Mouse (Mus musculus): ENCODE data around the gene Med27.
"Not testable (repeated sequence)": the region's sequence is repeated elsewhere in the genome, so short reads cannot be mapped to it uniquely, and the experiment has no call there.

Med27 gene

DNA sequence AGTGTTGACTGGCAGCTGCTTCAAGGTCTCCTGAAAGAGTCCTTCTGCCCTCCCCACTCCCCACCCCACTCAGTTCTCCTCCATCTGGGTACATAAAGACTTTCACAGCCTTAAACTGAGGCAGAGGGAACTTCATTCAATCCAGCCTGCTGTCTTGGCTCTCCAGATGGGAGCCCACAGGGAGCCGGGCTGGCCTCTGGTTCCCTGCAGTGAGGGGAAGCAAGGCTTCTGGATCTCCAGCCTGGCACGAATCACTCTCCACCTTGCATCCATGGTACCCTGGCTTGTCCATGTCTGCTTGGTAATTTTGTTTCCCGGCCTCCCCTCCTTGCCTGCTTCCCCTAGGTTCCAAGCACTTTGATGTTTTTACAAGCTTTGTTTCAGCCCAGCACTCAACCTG is 172.8 kb downstream of the Med27 start:
- DNase-seq (ENCODE audit: low read depth, low spot score): no peak

DNA sequence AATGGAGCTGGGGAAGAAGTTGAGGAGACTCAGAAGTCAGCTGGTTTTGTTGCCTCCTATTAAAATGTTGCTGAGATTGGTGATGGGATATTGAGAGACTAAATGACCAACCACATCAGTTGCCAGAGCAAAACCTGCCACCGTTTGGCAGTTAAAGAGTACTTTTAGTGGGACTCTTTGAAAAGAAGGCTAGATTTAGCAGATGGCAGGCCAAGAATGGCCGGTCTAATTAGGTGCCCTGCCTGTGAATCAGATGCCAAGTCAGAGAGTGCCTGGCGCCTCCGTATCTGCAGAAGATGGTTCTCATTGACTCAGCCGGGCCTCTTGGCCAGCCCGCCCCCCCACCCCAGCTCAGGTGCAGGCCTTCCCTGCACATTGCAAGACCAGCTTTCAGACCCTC is 173.6 kb downstream of the Med27 start:
- no peak for DNase-seq (ENCODE audit: low read depth, low spot score)

DNA sequence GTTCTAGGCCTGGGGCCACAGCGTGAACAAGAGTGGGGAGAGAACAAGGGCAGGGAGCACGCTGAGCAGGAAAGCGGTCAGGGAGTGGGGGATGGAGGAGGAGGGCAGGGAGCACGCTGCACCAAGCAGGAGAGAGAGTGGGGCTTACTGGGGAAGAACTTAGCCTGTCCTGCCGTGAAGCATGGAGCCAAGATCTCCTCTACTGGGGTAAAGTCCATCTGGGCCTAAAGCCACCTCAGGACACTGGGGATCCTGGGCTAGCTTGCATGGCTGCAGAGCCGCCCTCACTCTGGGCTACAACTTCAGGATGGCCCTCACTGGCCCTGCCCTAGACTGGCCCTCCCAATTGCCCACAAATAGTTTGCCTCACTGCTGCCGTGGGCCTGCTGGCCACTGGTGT is 174.9 kb downstream of the Med27 start:
- DNase-seq (ENCODE audit: low read depth, low spot score): no peak

DNA sequence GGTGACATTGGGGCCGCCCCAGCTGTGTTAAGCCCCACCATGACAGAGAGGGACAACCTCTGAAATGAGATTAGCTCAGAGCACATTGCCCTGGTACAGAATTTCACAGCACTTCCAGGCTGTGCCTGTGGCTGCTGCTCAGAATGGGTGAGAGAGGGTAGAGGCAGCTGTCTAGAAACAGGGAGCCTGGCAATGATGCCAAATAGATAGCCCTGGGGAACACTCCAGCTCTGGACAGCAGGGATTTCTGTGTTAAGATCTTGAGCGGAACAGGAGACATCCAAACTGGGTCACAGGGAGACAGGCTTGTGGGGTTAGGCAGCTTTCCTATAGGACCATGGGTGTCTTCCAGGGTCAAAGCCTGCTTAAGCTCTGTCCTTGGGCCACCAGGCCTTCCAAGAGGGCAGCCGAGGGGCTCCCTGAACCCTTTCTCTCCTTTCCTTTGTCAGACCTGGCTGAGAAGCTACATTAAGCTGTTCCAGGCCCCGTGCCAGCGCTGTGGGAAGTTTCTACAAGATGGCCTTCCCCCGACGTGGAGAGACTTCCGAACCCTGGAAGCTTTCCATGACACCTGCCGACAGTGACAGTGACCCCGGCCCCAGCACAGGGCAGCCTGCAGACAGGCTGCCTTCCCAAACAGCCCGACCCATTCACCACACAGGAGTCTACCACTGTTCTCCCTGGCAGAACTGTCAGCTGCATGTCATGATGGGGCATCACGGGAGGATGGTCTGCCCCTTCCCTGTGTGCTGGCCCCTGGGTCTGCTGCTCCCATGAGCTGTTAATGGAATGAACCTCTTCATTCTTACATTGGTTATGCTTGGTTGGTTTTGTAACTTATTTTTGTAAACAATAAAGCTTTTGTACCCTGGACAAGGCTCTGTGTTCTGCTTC is 177.5 kb downstream of the Med27 start:
- DNase-seq (ENCODE audit: low read depth, low spot score): no peak

DNA sequence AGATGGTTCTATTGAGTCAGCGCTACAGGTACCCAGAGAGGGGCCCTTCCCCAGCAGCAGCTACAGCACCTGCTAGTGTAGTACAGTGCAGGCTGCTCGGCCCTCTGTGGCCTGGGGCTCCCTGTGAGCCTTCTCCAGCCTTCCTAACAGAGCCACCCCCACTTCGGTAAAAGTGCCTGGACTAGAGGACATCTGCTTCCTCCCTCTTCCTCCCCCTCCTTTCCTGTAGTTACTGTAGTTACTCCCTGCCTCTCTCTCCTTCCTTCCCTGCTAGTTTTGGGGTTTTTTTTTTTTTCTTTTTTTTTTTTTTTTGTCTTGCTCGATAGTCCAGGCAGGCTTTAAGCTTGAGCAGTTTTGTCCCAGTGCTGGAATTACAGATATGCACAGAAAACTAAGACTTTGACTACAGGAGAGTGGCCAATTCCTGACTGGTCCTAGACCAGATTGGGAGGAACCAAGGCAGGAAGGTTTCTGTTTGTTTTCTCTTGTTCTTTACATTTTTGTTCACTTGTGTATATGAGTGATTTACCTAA is 178.7 kb downstream of the Med27 start:
- no peak for DNase-seq (ENCODE audit: low read depth, low spot score)

DNA sequence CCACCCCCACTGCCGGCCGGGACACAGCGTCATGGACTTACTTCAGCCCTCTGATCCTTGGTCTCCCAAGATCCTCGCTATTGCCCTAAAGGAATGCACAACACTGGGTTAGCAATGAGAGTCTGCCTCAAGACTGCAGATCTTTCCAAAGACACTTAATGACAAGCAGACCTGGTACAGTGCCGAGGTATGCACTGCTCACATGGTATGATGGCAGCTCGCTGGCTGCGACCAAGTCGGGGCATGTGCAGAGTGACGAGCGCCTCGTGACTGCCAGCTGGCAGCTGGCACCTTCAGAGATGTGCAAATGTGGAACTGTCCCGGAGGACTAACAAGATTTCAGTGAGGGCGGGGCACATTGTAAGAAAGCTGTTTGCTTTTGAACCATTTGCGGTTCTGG is 179.6 kb downstream of the Med27 start:
- DNase-seq (ENCODE audit: low read depth, low spot score): no peak

DNA sequence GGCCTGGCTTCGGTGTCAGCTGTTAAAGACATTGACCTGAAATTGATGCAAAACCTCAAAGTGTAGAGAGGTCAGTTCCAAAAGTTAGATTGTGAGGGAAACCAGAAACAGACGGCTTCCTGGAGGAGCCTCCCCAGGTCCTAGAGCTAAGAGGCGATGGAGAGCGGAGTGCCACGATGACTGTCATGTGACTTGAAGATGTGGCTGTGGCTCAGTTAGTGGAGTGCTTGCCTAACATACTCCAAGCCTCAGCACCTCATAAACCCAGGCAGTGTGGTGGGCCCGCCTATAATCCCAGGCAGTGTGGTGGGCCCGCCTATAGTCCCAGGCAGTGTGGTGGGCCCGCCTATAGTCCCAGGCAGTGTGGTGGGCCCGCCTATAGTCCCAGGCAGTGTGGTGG is 180.9 kb downstream of the Med27 start:
- DNase-seq (ENCODE audit: low read depth, low spot score): not testable (repeated sequence)

DNA sequence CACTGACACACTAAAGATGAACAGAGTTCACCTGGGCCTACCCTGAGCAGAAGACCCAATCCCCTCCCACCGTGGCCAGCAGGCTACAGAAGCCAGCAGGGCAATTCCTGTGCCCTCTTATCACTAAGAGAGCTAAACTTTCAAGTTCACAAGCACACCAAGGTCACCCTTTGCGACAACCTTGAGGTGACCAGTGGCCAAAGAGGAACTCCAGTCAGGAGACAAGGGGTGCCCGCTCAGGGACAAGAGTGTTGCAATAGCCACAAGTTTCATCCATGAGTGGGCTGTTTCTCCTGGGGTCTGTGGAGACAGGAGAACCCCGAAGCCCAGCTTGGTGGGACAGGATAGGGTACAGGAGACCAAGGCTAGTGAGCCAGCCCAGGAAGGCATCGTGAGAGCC is 182.2 kb downstream of the Med27 start:
- no peak for DNase-seq (ENCODE audit: low read depth, low spot score)

DNA sequence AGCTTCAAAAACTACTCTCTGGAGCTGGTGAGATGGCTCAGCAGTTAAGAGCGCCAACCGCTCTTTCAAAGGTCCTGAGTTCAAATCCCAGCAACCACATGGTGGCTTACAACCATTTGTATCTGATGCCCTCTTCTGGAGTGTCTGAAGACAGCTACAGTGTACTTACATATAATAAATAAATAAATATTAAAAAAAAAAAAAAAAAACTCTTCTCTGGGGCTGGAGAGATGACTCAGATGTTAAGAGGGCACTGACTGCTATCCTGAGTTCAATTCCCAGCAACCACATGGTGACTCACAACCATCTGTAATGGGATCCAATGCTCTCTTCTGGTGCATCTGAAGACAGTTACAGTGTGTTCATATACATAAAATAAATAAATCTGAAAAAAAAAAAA is 183.2 kb downstream of the Med27 start:
- DNase-seq (ENCODE audit: low read depth, low spot score): not testable (repeated sequence)

DNA sequence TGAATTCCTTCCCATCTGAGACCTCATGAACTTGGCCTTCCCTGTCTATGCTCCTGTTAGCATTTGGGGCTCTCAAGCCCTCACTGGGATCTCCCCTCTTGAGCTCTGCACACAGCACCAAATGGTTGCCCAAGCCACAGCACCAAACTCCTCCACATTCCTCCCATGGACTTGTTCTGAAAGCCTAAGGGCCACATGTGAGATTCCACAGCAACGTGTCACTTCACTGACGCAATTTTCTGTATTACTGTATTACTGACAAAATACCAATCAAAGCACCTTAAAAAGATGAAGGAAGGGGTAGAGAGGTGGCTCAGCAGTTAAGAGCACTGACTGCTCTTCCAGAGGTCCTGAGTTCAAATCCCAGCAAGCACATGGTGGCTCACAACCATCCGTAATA is 185.6 kb downstream of the Med27 start:
- no peak for DNase-seq (ENCODE audit: low read depth, low spot score)

DNA sequence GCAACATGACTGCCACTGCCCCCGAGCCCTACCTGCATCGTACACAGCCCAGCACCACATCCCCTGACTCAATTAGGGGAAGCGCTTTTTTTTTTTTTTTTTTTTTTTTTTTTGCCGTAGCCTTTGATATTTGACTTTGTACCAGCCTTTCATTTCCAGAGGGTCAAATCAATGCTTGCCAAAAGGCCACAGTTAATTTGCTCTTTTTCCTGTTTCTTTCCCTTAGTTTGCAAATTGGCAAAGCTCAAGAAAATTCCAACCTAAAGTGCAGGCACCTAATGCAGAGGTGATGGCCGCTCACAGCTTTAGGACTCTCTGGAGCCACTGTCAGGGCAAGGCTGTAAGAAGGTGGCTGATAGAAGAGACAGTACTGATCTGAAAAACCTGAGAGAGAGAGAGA is 186.3 kb downstream of the Med27 start:
- DNase-seq (ENCODE audit: low read depth, low spot score): no peak

DNA sequence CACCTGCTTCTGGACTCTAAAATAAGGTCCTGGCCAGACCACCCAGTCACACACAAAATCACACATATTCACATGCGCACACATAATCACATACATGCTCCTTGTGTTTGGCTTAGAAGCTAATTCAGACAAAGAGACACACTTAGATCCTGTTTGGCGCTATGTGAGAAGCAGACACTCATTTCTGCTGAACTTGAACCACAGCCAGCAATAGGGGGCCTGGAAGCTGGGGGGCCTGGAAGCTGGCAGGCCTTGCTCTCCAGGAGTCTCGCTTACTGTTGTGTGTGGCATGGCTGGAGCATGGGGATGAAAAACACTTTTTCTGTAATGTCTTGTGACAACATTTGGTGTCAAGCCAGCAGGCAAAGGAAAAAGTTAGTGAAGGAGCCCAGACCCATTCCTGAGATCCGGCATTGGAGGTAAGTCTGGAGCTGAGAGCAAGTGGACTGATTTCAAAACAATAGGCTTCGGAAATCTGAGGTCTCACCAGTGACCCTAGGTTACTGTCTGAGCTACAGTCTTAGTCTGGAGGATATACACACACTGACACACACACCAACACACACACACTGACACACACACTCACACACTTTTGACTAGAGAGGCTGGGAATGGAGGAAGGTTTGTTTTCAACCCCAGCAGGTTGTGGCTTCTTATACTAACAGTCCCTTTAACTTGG is 189.1 kb downstream of the Med27 start:
- DNase-seq (ENCODE audit: low read depth, low spot score): no peak

DNA sequence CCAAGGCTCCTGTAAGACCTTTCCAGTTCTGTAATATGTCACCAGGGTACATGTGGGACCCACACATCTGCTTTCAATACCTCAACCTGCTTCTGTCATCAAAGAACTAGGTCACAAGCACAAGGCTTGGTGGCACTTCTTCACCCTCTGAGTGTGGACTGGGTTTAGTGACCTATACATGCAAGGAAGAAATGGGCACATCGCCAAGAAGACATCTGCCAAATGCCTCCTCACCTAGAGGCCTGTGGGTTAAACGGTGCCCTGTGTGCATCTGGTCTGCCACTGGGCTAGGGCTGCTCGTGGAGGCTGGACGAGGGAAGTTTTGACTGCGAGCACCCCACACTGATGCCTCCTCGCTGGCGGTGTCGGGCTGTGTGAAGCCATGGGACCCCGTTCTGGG is 189.9 kb downstream of the Med27 start:
- no peak for DNase-seq (ENCODE audit: low read depth, low spot score)

DNA sequence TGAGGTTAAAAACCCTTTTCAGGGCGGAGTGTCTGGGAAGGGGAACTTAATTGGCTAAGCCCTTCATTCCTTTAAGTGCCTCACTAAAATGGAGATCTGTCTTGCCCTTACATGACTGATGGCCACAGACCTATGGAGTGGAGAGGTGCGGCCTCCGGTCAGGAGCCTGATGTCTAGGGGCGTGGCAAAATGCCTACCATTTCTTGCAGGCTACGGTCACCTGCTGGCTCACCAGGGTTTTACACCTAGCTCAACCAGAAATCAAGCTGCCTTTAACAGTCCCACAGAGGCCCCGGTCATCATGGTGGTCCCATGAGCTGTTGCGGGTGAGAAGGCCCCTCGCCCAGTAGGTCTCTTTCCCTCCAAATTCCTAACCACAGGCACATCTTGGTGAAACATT is 190.7 kb downstream of the Med27 start:
- peak; percentile 14 for DNase-seq (ENCODE audit: low read depth, low spot score)

DNA sequence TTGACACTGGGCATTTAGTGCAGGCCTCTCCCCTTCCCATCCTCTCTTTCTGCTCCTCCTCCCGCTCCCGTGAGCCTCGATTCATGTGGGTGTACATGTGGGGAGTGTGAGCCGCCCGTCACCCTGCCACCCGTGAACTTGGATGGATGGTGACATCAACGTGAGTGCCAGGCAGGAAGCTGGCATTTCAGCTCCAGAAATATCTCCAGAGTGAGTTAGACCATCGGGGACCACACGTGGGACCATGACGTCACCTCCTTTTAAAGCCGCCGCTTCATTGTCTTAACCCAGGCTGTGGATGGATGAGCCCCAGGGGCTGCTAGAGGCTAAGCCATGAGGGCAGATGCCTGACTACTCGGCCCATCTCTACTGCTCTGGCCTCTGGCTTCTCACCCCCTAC is 195.4 kb downstream of the Med27 start:
- no peak for DNase-seq (ENCODE audit: low read depth, low spot score)

DNA sequence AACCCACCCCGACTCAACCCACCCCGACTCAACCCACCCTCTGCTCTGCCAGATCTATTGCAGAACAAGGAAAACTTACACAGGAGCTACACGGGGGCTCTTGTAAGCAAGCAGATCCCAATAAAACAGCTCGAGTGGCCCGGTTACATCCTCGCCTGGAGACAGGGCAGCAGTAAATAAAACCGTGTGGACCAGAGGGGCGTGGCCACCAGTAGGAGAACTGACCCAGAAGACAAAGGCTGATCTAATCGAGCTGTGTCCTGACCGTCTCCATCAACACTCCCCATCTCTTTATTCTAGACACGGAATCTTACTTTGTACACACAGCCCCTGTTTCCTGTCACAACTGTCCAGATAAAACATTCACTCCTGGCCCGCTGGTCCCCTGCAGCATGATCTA is 200.0 kb downstream of the Med27 start:
- no peak for DNase-seq (ENCODE audit: low read depth, low spot score)

DNA sequence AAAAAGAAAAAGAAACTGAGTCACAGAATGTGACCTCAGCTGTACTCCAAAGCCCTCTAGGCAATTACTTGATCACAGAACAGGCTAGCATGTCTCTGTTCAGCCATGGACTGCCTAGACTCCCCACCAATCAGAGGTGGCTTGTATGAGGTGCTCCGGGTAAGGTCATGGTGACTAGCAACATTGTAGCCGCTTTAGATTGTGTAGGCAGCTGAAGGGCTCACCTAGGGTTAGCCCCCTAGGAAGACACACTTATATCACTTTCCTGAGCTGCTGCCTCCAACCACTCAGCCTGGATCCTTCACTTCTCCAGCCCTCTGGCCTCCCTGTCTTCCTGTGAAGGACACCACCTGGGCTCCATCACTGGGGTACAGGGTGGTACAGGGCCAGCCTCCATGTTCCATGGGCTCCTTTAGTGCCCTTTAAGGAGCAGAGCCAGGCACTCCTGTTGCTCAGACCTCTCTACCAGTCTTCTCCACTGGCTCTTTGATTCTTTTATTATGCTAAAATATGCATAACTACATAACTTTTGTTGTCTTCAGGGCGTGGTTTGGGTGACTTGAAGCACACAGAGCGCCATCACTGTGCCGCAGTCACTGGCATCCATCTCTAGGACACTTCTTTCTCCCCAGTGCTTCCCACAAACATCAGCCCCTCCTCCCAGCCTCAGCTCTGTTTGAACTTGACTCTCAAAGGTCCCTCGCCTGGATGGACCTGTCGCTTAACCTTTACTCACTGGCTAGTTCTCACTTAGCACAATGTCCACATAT is 205.4 kb downstream of the Med27 start:
- no peak for DNase-seq (ENCODE audit: low read depth, low spot score)

DNA sequence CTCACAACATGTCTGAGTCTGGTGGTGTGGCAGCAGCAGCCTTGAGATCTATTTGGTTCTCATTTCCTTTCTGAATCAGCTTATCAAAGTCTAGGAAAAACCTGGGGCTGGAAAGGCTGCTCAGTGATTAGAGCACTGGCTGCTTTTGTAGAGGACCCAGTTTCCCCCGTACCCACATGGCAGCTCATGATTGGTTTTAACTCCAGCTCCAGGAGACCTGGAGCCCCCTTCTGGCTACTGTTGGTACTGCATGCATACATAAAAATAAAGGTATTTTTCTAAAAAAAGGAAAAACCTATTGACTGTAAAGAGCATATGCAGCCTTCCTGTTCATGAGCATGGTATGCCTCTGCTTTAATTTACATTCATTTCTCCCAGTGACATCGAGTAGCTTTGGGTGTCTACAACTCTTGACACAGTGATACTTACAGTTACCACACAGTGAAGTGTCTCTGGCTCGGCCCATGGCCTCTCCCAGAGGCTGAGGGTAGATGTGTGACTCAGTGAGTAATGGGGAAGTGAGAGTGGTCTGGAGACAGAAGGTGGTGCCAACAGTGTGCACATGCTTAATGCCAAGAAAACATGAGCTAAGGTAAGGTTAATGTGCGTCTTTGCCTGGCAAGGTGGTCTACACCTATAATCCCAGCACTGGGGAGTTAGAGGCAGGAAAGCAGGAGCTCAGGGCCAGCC is 207.5 kb downstream of the Med27 start:
- DNase-seq (ENCODE audit: low read depth, low spot score): peak; percentile 80

DNA sequence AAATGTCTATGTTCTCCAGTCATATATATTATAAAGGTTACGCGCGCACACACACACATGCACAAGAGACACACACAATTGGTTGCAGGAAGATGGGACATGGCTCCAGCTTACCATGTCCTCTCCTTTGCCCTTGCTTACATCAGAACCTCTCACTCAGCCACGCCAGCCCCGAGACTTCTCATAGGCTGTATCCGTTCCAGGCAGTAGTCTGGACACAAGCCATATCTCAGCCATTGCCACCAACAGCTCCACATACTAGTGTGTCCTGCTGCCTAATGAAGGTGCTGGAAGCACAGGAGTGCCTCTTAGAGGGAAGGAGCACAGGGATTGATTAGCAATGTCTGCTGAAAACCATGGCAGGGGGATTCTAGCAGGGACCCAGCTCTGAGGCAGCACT is 211.9 kb downstream of the Med27 start:
- no peak for DNase-seq (ENCODE audit: low read depth, low spot score)

DNA sequence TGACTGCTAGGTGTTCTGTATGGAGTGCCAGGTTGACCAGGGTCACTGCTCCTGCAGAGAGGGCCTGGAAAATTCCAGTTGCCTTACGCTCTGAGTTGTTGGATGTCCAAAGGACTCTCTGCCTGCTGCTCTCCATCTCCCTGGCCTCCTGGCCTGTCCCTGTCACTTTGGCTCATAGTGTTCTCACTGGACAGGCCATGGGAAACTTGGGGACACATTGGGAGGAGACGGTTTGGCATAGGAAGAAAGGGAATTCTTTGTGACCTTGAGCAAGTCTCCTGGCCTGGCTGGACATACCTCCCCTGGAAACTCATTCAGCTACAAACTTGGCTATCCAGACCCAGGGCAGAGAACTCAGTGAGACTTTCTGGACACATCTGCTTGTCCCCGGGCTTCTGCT is 213.3 kb downstream of the Med27 start:
- DNase-seq (ENCODE audit: low read depth, low spot score): no peak

DNA sequence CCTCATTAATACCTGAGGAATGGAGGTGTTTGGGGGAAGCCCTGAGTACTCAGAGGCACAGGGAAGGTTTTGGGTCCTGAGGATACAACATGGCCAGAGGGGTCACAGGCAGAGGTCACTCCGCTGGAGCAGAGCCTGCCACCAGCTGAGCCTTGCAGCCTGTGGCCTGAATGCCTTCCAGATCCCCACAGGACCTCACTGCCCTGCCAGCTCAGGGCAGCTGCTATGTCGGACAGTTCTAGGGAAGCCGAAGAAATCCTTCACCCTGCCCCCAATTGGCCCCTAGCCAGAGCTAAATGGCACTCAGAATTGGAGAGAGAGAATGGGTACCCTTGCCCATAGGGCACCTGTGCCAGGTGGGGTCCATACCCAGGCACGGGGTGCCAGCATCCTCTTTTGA is 214.8 kb downstream of the Med27 start:
- DNase-seq (ENCODE audit: low read depth, low spot score): no peak

DNA sequence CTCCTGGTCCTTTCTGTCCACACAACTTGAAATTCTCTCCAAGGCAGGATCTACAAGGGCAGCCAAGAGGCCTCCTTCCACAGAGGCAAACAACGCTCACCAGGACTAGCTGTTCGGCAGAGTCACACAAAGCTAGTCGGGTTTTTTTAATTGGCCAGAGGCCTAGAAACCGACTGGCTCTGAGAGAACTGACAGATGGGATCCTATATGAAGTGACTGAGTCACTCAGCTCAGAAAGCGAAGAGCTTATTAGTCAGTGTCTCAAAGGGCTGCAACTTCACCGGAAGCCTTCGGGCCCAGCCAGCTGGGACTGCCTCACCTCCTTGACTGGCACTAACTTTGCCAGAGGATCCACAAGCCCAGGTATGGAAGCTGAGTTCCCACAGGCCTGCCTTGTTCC is 217.4 kb downstream of the Med27 start:
- no peak for DNase-seq (ENCODE audit: low read depth, low spot score)
